Mouse (Mus musculus) 416B (cell line): ENCODE measurements around the gene Dcaf12l2.

Experiments
- DNase-seq: peaks from one replicate; pipeline ENCODE4 v3.0.0; 2011; ENCODE audit warnings: low read depth

The Dcaf12l2 gene

DNA sequence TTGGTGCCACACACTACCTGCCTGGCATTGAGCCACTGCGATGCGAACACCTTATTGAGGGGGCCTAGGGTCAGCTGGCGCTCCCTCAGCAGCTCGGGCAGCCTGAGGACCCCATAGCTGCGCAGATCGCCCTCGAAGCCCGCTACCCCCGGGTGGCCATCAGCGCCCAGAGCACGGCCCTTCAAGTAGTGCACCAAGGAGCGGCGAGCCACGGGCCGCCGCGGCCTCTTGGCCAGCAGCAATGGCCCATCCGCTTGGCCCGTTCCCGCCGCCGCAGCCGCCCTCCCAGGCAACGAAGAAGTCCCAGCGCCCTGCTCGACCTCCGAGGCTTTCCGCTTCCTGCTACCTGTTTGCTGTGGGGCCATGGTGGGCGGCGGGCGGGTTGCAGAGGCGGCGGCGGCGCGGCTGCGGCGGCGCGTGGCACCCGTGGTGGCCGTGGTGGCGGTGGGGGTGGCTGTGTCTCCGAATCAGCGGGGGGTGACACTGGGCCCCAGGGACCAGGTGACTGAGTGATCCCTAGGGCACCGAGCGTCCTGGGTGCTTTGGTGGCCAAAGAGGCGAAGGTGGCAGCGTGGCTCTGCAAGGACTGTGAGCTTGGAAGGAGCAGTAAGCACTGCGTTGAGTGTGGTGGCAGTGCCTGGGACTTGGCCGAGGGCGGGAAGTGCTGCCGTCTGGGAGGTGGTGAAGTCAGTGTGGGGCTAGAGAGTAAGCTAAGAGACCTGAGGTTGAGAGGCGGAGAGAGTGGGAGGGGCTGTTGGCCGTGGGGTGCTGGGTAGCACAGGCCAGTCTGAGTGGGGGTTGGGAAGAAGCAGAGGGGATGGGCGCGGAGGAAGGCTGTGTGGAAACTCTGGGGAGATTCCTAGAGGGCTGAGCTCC is at the start of gene Dcaf12l2:
Dcaf12l2 (minus strand) TSS at position 697 of the 876 bp plus-strand sequence.
- DNase-seq = no peak

GRCm38 (mm10) chrX:44367280-44367645 is 879 bp downstream of the Dcaf12l2 start:
- no peak for DNase-seq
